Mouse (Mus musculus) layer of hippocampus, postnatal 25 days (tissue): ENCODE data around the gene Aak1. TPM values are rescaled to one million over a fixed set of nuclear protein-coding genes. Genes with fewer than 3 reads are reported as not detected.
"Not testable (repeated sequence)": the region's sequence is repeated elsewhere in the genome, so short reads cannot be mapped to it uniquely, and the experiment has no call there.

ENCODE experiments used
- DNase-seq, 2 experiments: peaks; one replicate each; pipeline ENCODE4 v3.0.0; 2022; ENCODE audit warnings: mixed read lengths in 2 of 2, low spot score in 1 of 2; ENCODE audit errors: extremely low spot score in 1 of 2
- total RNA-seq, 2 experiments: library from RNA; stranded (reverse); gene quantifications; 2 replicates each; pipeline ENCODE4 v1.2.3; 2021

Aak1 gene
- total RNA-seq, 2 experiments from 2014 or later: 399 to 433 TPM

DNA sequence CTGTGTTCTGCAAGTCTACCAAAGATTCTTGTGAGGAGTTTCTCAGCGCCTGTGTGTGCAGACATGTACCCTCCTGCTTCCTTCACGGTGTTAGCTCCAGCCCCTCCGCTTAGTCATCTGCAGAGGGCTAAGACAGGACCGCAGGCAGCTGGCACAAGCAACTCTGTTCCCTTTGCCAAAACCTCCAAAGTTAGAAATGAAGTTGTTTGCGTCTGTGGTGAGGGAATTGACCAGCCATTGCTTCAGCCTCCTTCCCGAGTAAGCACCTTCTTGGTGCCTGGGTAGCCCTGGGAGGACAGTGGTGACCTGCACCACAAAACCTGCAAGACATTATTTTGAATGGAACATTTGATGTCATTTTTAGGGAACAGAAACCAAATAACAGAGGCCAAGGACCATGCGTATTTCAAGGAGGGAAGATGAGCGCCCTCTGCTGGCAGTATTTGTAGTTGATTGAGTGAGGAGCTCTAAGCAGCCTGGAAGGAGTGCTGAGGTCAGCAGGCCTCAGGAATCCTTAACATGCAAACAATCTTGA, 153.3 kb downstream of the Aak1 start:
- peak; percentile 67 to 92 for DNase-seq

DNA sequence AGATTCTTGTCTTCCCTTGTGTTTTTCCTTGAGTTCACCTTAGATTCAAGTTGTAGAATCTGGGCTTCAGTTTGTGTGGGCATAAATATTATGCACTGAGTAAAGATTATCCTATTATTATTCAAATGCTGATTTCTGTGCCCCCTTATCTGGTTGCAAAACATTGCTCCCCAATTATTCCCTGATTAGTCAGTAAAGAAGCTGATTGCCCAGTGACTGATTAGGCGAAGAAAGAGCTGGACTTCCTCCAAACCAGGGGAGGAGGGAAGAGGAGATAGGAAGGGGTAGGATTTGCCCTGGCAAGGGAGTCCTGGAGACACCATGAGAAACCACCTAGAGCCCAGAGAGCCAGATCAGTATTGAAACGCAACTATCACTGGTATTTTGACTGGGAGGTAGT, 154.8 kb downstream of the Aak1 start:
- no peak for DNase-seq

DNA sequence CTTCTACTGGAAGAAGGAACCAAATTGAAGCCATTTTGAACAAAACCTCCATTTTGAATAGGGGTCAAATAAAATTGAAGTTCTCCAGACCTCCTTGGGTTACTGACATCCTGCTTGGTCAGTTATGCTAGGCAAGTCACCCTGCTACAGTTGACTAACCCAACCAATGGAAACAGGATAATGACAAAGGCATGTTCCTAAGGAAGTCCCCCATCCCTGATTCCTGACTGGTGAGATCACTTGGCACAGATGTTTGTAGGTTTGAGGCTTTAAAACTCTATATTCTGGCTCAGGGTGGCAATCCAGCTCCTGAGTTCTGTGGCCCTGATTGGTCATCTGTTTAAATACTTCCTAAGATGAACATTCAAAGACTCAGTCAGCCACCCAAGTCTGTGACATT, 156.3 kb downstream of the Aak1 start:
- DNase-seq: no peak

DNA sequence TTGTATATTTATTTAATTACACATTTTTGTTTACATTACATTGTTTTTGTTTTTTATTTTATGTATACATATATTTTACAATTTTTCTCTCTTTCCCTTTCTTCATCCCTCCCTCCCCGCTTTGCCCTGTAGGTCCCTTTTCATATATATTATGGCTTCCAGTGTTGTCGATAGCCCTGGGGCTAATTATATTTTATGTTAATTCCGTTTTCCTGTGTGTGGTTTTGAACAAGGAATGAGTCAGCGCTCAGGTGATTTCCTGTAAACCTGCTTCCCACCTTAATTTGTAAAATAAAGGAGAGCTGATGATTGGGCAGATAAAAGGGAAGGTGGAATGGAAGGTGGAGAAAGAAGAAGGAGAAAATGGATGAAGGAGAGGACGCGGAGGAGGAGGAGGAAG, 159.6 kb downstream of the Aak1 start, which contains the start of gene Nfu1:
Gene Nfu1, plus strand, starts transcription at position 350 of the 400 bp plus-strand sequence.
- no peak for DNase-seq

DNA sequence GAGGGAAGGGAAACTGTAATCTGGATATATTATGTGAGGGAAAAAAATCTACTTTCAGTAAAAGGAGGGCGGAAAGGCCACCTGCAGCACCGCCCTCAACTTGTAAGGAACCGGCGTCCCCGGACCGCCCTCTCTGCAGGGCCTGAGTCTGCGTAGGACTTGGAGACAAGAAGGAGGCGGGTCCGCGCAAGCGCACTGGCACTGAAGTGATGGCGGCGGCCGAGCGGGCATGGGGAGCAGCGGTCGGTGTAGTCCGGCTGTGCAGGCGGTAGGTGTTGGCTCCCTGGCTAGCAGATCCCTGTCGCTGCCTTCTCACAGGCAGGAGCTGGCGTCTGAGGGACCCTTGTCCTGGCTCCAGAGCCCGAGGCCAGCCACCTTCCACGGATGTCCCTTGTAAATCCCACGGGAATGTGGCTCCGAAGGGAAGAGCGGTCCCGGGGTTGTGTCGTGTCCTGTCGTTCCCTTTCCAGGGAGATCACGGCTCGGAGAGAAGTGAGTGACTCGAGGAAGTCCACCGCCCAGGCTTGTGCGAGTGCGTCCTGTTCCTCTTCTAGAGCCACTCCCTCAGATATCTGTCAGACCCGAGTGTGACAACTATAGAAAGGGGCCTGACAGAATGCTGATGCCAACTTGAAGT, 160.5 kb downstream of the Aak1 start:
- peak; percentile 93 to 94 for DNase-seq

DNA sequence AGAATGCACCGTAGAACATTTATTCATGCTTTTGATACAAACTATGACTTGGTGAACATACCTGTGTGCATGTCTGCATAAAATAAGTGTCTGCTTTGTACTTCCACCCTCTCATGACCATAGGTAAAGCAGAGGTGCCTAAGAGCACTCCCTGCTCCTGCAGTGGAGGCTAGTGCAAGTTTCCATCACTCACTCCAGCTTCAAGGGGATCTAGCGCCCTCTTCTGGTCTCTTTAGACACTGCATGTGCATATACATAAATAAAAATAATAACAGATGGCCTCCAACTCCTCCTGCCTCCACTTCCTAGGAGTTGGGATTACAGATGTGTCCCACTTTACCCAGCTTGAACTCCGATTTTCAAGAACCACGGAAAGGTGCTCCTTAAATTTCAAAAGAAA, 167.6 kb downstream of the Aak1 start:
- DNase-seq: peak in 1 of 2 experiments; percentile 56

DNA sequence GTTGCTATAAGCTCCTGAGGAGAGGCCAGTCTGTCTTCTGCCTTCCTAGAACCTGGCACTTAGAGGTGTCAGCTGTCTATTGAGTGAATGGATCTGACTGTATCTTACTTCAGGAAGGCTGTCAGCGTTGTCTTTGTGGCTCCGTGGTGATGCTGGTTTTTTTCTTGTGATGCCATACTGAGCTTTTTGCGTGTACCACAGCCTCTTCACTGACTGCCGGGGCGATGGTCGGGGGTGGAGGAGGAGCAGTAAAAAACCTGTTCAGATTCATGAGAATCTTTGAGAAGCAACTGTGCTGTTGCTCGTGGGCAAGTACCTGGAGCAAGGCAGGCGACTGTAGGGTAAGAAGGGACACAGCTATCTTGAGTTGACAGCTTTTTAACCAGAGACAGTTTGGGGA, 169.6 kb downstream of the Aak1 start:
- DNase-seq: no peak

DNA sequence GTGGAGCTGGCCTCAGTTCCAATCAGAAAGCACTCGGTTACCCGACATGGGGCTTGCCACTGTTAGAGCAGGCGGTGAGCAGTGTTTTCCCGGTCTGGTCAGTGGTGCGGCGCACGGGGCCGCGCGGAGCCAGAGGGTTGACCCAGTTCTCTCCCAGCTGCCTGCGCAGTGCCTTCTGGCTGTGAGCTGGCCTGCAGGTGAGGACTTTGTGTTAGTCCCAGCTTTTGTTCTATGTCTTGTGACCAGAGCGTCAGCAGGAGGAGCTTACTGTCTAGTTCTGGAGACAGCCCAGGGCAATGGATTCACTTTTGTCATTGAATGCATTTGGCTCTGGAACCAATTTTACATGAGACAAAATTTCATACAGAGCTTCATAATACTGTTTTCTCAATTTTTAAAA, 172.5 kb downstream of the Aak1 start:
- no peak for DNase-seq

DNA sequence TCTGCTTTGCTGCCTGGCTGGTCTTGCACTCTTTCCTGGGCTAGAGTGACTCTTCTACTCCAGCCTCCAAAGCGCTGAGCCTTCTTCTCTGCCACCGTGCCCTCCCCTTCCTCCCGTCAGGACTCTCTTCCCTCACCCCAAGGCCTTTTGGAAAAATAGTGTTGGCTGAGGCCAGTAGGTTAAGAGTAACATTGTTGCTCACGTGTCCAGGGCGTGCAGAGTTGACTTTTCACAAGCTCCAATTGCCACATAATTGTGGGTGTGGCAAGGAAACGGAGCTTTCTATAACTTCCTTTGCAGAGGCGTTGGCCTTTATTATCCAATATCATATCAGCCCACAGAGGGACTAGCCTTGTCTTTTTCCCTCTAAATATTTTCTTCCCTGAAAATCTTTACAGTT, 177.7 kb downstream of the Aak1 start:
- no peak for DNase-seq

DNA sequence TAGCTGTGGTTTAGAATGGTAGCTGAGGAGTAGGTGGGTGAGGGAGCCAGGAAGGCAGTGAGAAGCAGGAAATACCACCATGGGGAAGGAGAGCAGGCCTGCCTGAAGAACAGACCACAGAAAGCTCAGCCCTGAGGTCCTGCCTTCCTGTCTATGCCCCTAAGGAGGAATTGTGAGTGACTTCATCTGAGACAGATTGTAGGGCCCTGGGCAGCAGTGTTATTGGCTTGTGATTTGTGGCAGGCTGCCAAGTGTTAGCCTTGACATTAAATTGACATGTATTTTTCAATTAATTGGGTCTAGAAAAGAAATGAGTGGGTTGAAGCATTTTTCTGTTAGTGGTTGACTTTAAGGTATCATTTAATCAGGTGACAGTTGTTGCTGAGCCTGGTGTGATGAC, 179.6 kb downstream of the Aak1 start:
- DNase-seq: no peak

DNA sequence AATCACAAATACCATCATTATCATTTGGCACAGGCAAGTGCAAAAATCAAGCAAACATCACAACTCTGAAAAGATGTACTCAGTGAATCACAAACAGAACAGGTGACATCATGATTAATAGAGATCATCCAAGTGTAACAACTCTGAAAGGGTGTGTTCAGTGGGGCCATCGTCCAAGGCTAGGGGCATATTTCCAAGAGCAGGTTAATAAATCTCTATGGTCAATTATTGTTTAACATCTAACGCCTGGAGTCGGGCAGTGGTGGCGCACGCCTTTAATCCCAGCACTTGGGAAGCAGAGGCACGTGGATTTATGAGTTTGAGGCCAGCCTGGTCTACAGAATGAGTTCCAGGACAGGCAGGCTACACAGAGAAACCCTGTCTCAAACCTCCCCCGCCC, 182.0 kb downstream of the Aak1 start:
- DNase-seq: not testable (repeated sequence)

DNA sequence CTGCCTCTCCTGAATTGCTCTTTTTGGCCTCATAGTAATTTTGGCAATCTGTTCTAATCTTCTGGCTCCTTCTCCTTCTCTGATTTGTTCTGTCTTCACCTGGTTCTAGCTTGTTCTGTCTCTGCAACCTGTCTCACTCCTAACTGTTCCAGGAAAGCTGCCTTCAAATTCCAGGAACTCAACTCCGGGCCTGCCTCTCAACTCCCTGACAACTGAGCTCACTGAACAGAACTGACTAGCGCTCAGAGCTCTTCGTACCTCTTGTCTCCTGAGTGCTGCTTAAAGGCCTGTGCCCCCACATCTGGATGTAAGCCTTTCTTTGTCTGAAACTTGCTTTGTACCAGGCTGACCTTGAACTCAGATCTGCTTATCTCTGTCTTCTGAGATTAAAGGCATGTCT, 183.1 kb downstream of the Aak1 start:
- DNase-seq: no peak

DNA sequence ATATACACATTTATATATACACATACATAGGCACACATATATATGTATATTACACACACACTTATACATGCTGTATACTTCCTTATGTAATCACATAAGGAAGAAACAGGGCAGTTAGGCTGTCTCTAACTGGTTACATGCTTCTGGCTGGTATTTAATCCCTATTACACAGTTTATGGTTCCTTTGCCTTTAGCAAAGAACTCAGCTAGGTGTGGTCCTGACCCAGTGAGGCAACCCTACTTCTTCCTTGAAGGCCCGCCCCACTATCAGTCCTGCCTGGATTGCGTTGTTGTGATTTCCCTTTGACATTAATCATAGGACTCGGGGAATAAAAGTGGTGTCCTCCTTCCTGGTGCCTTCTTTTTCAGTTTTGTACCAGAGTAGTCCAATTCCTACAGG, 185.1 kb downstream of the Aak1 start:
- no peak for DNase-seq

DNA sequence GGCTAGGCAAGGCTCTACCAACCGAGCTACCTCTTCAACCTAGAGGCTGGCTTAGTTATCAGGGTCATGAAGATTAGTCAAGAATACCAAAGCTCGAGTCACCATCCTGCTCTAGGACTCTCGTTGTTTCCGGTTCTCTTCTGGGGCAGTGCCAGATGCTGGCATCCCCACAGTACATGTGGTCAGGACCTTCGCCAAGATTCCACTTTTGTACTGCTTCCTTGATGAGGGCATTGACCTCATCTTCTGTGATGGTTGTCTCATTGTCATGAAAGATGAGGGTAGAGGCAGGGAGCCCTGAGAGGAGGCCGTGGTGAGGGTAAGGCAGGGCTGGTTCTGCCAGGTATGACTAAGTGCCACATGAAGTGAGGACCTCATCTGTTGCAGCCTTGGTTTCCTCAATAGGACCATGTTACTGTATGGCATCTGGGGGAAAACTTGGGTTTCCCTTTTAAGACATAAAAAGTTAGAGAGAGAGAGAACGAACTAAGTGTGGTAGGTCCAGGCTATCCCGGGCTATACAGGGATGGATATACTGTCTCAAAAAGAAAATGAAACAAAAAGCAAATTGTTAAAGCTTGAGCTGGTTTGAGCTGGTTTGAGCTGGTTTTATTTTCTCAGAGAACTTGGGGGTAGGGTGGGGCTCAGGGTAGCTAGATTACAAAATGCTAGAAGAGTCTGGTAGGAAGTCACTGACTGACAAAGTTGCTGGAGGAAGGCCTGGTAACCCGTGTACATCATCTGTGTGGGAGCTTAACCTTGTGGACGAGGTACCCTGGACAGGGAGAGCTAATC, 188.7 kb downstream of the Aak1 start:
- no peak for DNase-seq

DNA sequence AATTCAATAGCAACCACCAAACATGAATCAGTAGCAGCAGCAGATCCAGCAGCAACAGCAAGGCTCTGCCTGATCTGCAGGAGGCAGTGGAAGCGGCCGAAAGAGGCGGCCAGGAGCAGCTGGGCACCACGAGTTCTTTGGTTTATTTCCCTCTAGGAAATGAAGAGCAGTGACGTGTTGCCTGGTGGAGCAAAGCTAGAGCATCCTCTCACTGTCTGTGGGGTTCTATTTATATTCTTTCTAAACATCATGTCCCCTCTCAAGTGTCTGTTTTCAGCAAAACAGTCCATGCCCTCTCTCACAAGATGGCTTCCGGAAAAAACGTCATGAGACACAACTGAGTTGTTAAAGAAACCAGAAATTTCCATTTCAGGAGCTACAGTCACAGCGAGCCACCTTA, 189.8 kb downstream of the Aak1 start:
- DNase-seq: no peak

DNA sequence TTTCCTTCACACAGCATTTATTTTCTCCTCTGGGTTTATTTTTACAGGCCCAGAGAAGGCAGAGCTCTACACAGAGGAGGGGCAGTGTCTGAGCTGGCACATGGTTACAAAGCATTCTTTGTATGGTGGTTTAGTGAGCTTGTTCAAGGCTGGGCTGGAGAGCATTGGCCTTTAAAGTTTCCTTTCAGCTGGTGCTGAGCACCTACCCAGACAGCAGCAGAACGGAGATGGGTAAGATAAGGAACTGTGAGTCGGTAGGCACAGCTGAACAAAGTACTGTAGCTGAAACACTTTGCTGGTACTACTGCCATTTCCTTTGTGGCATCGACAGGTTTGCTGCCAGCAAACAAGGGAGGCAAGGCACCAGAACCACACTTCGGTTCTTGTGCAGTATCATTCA, 191.7 kb downstream of the Aak1 start:
- DNase-seq: no peak

DNA sequence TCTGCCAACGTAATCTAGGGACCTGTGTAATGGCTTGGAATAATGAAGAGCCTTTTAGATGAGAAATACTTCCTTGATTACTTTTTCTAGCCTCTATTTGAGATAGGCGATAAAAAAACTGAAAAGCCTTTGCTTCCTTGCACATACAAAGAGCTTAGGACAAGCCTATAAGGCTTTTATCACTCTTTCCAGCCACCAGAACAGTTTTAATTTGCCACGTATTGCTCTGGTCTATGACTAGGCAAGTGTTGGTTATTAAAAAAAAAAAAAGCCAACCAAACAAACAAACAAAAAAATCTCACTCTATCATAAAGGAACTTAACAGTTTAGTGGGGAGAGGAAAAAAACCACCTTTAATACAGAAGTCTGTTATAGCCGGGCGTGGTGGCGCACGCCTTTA, 192.1 kb downstream of the Aak1 start:
- DNase-seq: no peak

DNA sequence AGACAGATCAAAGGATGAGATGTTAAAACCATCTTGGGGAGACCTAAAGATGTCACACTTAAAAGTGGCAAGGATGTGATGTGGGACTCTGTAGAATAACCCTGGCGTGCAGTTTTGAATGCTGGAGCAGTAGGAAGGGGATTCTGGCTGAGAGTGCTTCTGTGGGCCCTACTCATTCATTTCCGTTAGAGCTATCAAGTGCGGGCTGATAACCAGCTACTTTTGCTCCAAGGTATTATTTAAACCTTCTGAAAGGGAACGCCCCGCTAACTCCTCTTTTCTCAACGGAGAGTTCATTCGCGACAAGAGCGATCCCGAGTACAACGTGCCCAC, 192.7 kb downstream of the Aak1 start:
- DNase-seq: no peak

DNA sequence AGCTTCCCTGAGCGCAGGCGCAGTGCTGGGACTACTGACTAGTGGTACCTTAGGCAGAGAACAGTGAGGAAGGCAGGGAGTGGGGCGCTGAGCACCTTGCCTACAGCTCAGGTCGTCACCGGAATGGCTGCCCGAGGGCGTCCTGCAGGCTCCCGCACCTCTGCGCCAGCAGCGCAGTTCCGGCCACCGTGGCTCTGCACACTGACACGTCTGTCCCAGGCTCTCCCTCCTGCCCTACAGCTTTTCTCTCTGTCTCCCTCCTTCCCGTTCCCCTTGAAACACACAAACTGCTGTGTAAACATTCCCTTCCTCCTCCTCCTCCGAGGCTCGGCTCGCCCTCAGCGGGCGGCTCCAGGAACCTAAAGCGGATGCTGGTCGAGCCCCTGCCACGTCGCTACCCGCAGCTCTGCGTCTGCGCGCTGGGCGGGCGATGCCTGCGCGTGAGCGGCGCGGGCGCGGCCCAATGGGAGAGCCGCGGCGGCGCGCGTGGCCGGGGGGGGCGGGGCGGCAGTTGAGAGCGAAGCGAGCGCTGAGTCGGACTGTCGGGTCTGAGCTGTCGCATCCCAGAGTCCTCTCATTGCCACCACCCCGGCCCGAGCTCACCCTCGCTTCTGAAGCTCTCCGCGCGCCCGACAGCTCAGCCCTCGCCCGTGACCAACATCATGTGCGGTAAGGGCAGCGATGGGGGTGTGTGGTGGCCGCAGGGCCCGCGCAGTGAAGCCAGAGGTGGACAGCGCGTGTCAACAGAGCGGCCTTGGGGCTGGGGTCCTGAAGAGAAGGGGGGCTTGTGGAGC, 193.2 kb downstream of the Aak1 start, which contains the start of gene Gfpt1:
Gene Gfpt1, plus strand, starts transcription at position 510 of the 794 bp plus-strand sequence.
- peak; percentile 87 to 90 for DNase-seq

DNA sequence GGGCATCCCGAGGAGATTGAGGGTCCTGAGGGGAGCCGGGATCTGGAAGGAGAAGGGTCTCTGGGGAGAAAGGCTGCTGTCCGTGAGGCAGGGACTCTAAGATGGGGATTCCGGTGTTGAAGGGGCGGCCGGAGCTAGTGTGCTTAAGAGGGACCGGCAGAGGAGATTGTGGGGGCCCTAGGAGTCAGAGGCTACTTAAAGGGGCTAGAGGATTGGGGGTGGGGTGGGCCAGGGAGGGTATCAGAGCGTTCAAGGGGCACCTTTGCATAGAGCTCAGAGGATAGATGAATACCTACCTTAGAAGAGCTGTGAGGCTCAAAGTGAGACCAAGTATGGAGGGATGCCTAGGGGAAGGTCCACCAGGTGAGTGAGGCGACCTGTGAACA, 193.8 kb downstream of the Aak1 start:
- no peak for DNase-seq

DNA sequence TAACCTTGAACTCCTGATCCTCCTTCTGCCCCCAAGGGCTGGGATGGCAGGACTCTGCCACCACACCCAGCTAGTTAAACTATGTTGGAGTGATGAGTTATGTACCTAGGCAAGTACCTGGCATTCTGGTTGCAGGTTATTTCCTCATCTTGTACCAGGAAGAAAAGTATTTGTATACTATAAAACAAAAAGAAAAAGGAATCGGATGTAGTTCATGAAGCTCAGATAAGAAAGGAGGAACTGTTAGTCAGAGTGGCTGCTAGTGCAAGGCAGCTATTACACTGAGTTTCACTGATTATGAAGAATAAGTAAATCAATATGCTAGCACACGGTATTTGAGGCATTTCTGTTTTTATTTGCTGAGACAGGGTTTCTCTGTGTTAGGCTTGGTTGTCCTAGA, 195.6 kb downstream of the Aak1 start:
- no peak for DNase-seq
